In genomic region chrX:98380247-98380905, GRCm38 (mm10) we compare ENCODE assay signal across 8 mouse cellular contexts.
DNase-seq lines count a peak whose midpoint lies in the region; ATAC-seq and TF ChIP-seq lines count a peak whose summit lies in the region.
"Had no signal": no experiment of that assay in that cellular context is flagged by ENCODE, and none has a peak within 500 bp of the region (broad histone marks: within the 10 kb centered on the region; RNA-seq: fewer than 3 reads in every experiment).

No protein-coding gene starts in this region.

- H3K4me3 ChIP-seq in midbrain, embryonic 14.5 days (replicated peaks; ENCODE audit: low read depth, low read length), result no peak overlapping the region
- no peak overlapping the region for H3K4me3 ChIP-seq in midbrain, embryonic 15.5 days
- H3K4me3 ChIP-seq in heart, embryonic 12.5 days, result no peak overlapping the region
- no peak overlapping the region for H3K4me3 ChIP-seq in limb, embryonic 14.5 days (replicated peaks; ENCODE audit: low read length)
- no peak overlapping the region for H3K4me3 ChIP-seq in hindbrain, embryonic 12.5 days
- H3K4me3 ChIP-seq: limb, embryonic 12.5 days had no signal

- WGBS in midbrain, embryonic 14.5 days, result 71% methylated on average over 7 of the region's 7 CpGs
- WGBS in midbrain, embryonic 15.5 days, result 70% methylated on average over 7 of the region's 7 CpGs
- WGBS in heart, embryonic 12.5 days, result 53% methylated on average over 7 of the region's 7 CpGs
- 50% methylated on average over 7 of the region's 7 CpGs for WGBS in limb, embryonic 14.5 days
- WGBS in hindbrain, embryonic 12.5 days, result 76% methylated on average over 7 of the region's 7 CpGs

- H3K9ac ChIP-seq in midbrain, embryonic 14.5 days (replicated peaks; ENCODE audit: low read length), result no peak overlapping the region
- no peak overlapping the region for H3K9ac ChIP-seq in midbrain, embryonic 15.5 days
- H3K9ac ChIP-seq in heart, embryonic 12.5 days, result no peak overlapping the region
- no peak overlapping the region for H3K9ac ChIP-seq in limb, embryonic 14.5 days (ENCODE audit: low read depth, low read length, severe bottlenecking)
- H3K9ac ChIP-seq in hindbrain, embryonic 12.5 days, result no peak overlapping the region
- H3K9ac ChIP-seq: limb, embryonic 12.5 days had no signal

- peak; percentile 9 for DNase-seq in midbrain, embryonic 14.5 days
- peak; percentile 1 for DNase-seq in cerebellum, adult 9-11 months
- DNase-seq in limb, embryonic 14.5 days (ENCODE audit: low spot score), result peak; percentile 25
- peak; percentile 20 to 59 for DNase-seq in urinary bladder, postnatal 4 days (ENCODE audit: low spot score in 2 of 2)

- H3K36me3 ChIP-seq in midbrain, embryonic 14.5 days (ENCODE audit: control insufficient read depth, insufficient read depth, low read length), result no peaks in the 10 kb centered on the region
- H3K36me3 ChIP-seq in midbrain, embryonic 15.5 days (replicated peaks), result no peaks in the 10 kb centered on the region
- H3K36me3 ChIP-seq in heart, embryonic 12.5 days, result no peaks in the 10 kb centered on the region
- no peaks in the 10 kb centered on the region for H3K36me3 ChIP-seq in limb, embryonic 14.5 days (ENCODE audit: control insufficient read depth, insufficient read depth, low read length)
- no peaks in the 10 kb centered on the region for H3K36me3 ChIP-seq in hindbrain, embryonic 12.5 days
- H3K36me3 ChIP-seq: limb, embryonic 12.5 days had no signal

- H3K4me1 ChIP-seq in midbrain, embryonic 14.5 days (ENCODE audit: control insufficient read depth, insufficient read depth, low read length), result no peaks in the 10 kb centered on the region
- no peaks in the 10 kb centered on the region for H3K4me1 ChIP-seq in midbrain, embryonic 15.5 days
- H3K4me1 ChIP-seq in heart, embryonic 12.5 days (replicated peaks), result peaks cover 4% of the 10 kb centered on the region; the same call in 1 of the 2 replicates
- 0 out of 2 replicates have a peak, but pooled peaks cover 2% of the 10 kb centered on the region for H3K4me1 ChIP-seq in limb, embryonic 14.5 days (ENCODE audit: control insufficient read depth, insufficient read depth, low read length)
- no peaks in the 10 kb centered on the region for H3K4me1 ChIP-seq in hindbrain, embryonic 12.5 days
- H3K4me1 ChIP-seq: limb, embryonic 12.5 days had no signal

- no peak overlapping the region for H3K4me2 ChIP-seq in midbrain, embryonic 14.5 days (ENCODE audit: low read length)
- no peak overlapping the region for H3K4me2 ChIP-seq in midbrain, embryonic 15.5 days
- H3K4me2 ChIP-seq in heart, embryonic 12.5 days, result no peak overlapping the region
- H3K4me2 ChIP-seq in limb, embryonic 14.5 days (replicated peaks; ENCODE audit: low read depth, low read length, severe bottlenecking), result no peak overlapping the region
- no peak overlapping the region for H3K4me2 ChIP-seq in hindbrain, embryonic 12.5 days (replicated peaks)
- H3K4me2 ChIP-seq: limb, embryonic 12.5 days had no signal

- no peaks in the 10 kb centered on the region for H3K9me3 ChIP-seq in midbrain, embryonic 14.5 days (ENCODE audit: control insufficient read depth, low read length)
- H3K9me3 ChIP-seq in midbrain, embryonic 15.5 days, result no peaks in the 10 kb centered on the region
- H3K9me3 ChIP-seq in heart, embryonic 12.5 days (replicated peaks), result no peaks in the 10 kb centered on the region
- no peaks in the 10 kb centered on the region for H3K9me3 ChIP-seq in limb, embryonic 14.5 days (ENCODE audit: control insufficient read depth, low read length)
- H3K9me3 ChIP-seq in hindbrain, embryonic 12.5 days (replicated peaks), result no peaks in the 10 kb centered on the region
- H3K9me3 ChIP-seq: limb, embryonic 12.5 days had no signal

- no peak for TF ChIP-seq POLR2A in limb, embryonic 14.5 days (IDR thresholded peaks at IDR 0.05; ENCODE audit: borderline replicate concordance, extremely low read depth, insufficient read depth, insufficient read length)

- no peaks in the 10 kb centered on the region for H3K27me3 ChIP-seq in midbrain, embryonic 14.5 days (ENCODE audit: control insufficient read depth, insufficient read depth, low read length)
- no peaks in the 10 kb centered on the region for H3K27me3 ChIP-seq in midbrain, embryonic 15.5 days (replicated peaks)
- no peaks in the 10 kb centered on the region for H3K27me3 ChIP-seq in heart, embryonic 12.5 days (replicated peaks)
- no peaks in the 10 kb centered on the region for H3K27me3 ChIP-seq in limb, embryonic 14.5 days (ENCODE audit: control insufficient read depth, insufficient read depth, low read length)
- no peaks in the 10 kb centered on the region for H3K27me3 ChIP-seq in hindbrain, embryonic 12.5 days
- H3K27me3 ChIP-seq: limb, embryonic 12.5 days had no signal

- no peak for ATAC-seq in midbrain, embryonic 14.5 days (ENCODE audit: low FRiP score, low TSS enrichment)
- no peak for ATAC-seq in midbrain, embryonic 15.5 days (replicated peaks)
- ATAC-seq in heart, embryonic 12.5 days (ENCODE audit: insufficient number of reproducible peaks, low FRiP score), result peak; percentile 82; the same call in 1 of the 2 replicates
- peak; percentile 67; the same call in 1 of the 2 replicates for ATAC-seq in limb, embryonic 14.5 days (ENCODE audit: low FRiP score, low read depth)
- ATAC-seq in hindbrain, embryonic 12.5 days (ENCODE audit: low FRiP score), result no peak

- H3K27ac ChIP-seq in midbrain, embryonic 14.5 days (replicated peaks; ENCODE audit: low read depth, low read length), result no peak overlapping the region
- no peak overlapping the region for H3K27ac ChIP-seq in midbrain, embryonic 15.5 days
- no peak overlapping the region for H3K27ac ChIP-seq in heart, embryonic 12.5 days (ENCODE audit: poor library complexity, severe bottlenecking)
- H3K27ac ChIP-seq in limb, embryonic 14.5 days (replicated peaks; ENCODE audit: low read depth, low read length), result no peak overlapping the region
- H3K27ac ChIP-seq in hindbrain, embryonic 12.5 days, result no peak overlapping the region
- H3K27ac ChIP-seq: limb, embryonic 12.5 days had no signal

Comparison
In these comparisons a context has a peak if more than half of its experiments do, and no peak if none do; other contexts are left out.
1. ATAC-seq: peak in heart, embryonic 12.5 days (single experiment) and limb, embryonic 14.5 days (single experiment); none in midbrain, embryonic 14.5 days (single experiment), midbrain, embryonic 15.5 days (single experiment) and hindbrain, embryonic 12.5 days (single experiment).
2. Peak in every context shown above with its lines, with median percentiles within 50 percentile points of each other: DNase-seq.